Mouse (Mus musculus) liver, adult 2 months (tissue): Measurements from ENCODE around the gene Rab1b.

Source experiments
- CTCF ChIP-seq: fragments of 200-500 bp; IDR thresholded peaks from 2 replicates; pipeline ENCODE4 v1.5.1; 2011; ENCODE audit warnings: low read depth, low read length, control low read depth
- POLR2A ChIP-seq: fragments of 200-500 bp; IDR thresholded peaks from 2 replicates; pipeline ENCODE4 v1.6.1; 2011; ENCODE audit warnings: low read length, control low read depth; ENCODE audit not compliant: insufficient read depth; ENCODE audit errors: extremely low read depth

DNA sequence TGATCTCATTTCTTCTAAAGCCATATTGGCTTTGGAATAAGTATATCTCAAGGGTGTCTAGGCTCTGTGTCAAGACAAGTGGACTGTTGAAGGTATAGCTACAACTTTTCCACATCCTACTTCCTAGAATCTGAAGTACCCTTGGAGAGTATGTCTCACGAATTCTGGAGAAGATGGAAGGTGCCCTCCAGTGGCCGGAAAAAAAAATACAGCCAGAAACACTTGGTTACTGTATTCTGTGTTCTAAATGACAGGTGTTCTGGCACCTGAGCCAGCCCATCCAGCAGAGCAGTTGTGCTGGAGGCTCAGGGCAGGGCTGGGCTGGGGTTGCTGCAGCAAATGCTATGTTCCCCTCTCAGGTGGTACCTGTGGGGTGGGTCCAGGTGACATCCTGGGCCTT, 32.8 kb upstream of the Rab1b start:
- TF ChIP-seq CTCF (no peak; the same call in 1 of the 2 replicates), POLR2A (no peak)
